Mouse (Mus musculus): ENCODE results near the gene Kcna4.
A peak's percentile ranks its signal among the peaks of the same experiment; 100 is the strongest.

Kcna4 gene

GRCm38 (mm10) chr2:107289990-107290696, at the start of gene Kcna4:
Gene Kcna4, plus strand, starts transcription at chr2:107290639.
- DNase-seq: peak; percentile 57 to 75

DNA sequence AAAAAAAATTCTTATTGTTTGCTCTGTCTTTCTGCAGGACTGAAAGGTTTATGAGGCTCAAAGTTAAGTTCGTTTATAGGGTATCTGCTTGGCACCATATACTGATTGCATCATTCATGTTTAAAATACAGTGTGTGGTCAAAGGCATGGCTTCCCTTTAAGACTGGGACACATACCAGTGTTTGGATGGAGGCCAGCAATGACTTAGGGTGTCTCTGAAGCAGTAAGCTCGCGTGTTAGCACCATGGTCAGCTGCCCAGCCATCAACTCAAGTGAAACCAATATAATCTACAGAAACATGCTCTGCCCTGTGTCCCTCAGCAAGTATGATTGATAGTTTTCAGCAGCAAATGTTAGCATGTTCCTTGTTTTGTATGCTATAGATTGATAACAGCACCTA, 32.3 kb upstream of the Kcna4 start:
- no peak for DNase-seq

GRCm38 (mm10) chr2:107266251-107266650, 24.2 kb upstream of the Kcna4 start:
- DNase-seq: no peak

GRCm38 (mm10) chr2:107270050-107270449, 20.4 kb upstream of the Kcna4 start:
- DNase-seq: no peak

DNA sequence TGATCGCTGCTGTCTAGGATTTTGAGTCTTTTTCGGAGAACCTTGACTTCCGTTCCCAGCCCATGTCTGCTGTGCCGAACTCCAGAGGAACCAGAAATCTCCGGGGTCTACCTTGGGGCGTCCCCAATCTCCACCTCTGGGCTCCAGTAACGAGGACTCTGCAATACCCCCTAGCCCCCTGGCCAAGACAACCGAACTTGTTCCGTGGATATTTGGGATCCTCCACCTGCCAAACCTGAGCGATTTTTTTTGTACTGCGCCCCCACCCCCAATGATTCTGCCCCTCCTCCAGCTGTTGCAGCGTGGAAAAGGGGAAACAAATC, 219 bp downstream of the Kcna4 start:
- no peak for DNase-seq

- DNase-seq: peak; percentile 18
Measured at GRCm38 (mm10) chr2:107291142-107291541, 703 bp downstream of the Kcna4 start.

GRCm38 (mm10) chr2:107294521-107294920, 4.1 kb downstream of the Kcna4 start:
- DNase-seq: no peak

DNA sequence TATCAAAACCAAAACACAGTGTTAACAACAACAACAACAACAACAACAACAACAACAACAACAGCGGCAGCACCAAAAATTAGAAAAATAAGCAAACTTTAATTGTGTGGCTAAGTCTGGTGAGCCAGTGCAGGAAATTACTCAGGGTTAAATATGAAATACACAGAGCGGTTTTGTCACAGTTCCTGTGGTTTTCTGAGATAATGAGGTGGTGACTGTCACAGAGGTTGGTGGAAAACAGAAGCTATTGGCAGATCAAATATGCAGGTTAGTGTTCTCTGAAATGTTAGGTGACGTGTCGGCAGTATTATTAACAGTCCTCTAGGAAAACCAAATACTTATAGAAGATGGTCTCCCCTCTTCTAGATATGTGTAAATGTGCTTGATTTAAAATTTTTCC, 11.4 kb downstream of the Kcna4 start:
- DNase-seq: no peak

DNA sequence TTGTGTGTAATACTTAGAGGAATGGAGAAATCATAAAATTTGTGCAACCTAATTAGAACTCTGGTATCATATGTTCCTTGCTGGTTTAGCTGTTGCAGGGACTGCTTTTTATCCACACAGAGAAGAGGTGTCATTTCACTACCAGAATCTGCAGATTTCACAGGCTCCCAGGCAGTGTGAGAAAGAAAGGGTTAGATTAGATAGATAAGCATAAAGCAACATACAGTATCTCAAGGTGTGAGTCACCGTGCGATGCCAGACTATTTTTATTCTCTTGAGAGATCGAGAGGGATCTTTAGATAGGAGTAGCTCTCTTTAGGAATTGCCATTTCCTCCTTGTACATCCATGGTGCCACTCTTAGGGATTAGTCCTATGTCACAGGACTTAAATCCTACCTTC, 14.3 kb downstream of the Kcna4 start:
- no peak for DNase-seq

DNA sequence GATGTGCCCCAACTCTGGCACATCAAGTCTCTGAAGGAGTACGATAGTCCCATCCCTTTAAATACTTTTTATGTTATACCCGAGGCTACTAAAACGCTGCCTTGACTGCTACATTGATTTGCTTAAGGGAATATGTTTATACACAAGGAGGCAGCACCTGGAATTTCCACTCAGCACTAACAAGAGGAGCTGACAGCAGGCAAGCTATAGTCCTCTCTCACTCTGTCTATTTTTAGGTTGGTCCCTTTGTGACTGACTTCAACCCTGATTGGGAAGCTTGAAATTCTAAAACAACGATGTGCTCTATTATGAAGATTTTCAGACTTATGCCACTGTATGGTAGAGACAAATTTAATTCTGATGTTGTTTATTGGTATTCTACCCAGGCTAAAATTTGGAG, 15.6 kb downstream of the Kcna4 start:
- no peak for DNase-seq

GRCm38 (mm10) chr2:107318636-107319035, 28.2 kb downstream of the Kcna4 start:
- DNase-seq: no peak

- DNase-seq: no peak
Measured at GRCm38 (mm10) chr2:107321596-107322226, 31.3 kb downstream of the Kcna4 start.

- DNase-seq: no peak
Measured at GRCm38 (mm10) chr2:107324090-107324489, 33.7 kb downstream of the Kcna4 start.

DNA sequence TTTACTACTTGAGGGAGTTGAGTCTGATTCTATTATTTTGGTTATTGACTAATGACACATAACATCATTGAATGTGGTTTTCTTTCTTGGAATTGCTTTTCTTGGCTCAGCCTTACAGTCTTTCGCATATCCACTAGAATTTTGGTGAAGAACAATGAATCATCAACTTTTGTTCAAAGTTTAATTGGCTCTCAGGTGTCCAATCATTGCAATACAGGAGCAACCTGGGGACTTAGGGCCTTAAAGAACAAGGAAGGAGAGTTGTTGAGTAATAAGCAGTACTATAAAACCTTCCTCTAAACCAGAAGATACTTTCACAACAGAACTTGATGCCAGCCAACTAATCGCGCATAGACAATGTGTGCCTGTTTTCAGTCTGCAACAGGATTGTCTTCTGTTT, 36.8 kb downstream of the Kcna4 start:
- no peak for DNase-seq

- DNase-seq: no peak
Measured at GRCm38 (mm10) chr2:107341291-107341690, 50.9 kb downstream of the Kcna4 start.

DNA sequence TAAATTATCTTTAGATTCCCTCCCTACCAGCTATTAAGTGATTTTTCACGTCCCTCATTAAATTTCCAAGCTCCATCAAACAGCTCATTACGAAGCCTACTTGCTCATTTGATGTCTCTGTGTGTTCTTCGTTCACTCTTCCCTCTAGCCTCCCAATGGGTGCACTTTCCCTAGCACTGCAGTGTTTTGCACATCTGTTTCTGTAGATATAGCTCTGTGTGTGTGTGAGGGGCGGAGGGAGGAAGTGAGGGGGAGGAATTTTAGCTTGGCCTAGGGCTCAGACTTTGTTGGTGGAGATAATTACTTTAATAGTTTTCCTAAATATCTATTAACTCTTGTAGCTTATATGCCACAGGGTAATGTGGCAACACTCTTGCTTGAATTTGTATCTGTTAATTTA, 54.4 kb downstream of the Kcna4 start:
- no peak for DNase-seq

- DNase-seq: no peak
Measured at GRCm38 (mm10) chr2:107345299-107345698, 54.9 kb downstream of the Kcna4 start.

All from cerebellum, postnatal 25 days (tissue).